Mouse (Mus musculus) heart, embryonic 14.5 days (tissue): ENCODE data around the gene Eps15. TPM values are rescaled to one million over a fixed set of nuclear protein-coding genes. Genes with fewer than 3 reads are reported as not detected.

Source experiments
- ATAC-seq: fragments of 200-750 bp; cut with Nextera tagmentation; 2 replicates; pipeline ENCODE4 v1.8.0; 2017; ENCODE audit warnings: low read depth, moderate TSS enrichment; ENCODE audit not compliant: insufficient number of reproducible peaks, insufficient read depth, low FRiP score
- H3K27ac ChIP-seq, 2 experiments: fragments of 200-500 bp in 1 of 2; fragments of 300-500 bp in 1 of 2; sonication (generic) in 1 of 2; replicated peaks in 1 of 2; 2 replicates each; pipeline ENCODE4 v1.5.1; 2012 to 2014; ENCODE audit warnings: low read depth in 2 of 2, low read length in 2 of 2, control low read depth in 1 of 2, mild to moderate bottlenecking in 1 of 2, mixed read lengths in 1 of 2; ENCODE audit not compliant: control insufficient read depth in 1 of 2, insufficient read depth in 1 of 2
- H3K27me3 ChIP-seq: fragments of 300-500 bp; sonication (generic); 2 replicates; pipeline ENCODE4 v1.6.1; 2014; ENCODE audit warnings: mild to moderate bottlenecking, low read length, control low read depth; ENCODE audit not compliant: control insufficient read depth, insufficient read depth
- H3K36me3 ChIP-seq: fragments of 300-500 bp; sonication (generic); 2 replicates; pipeline ENCODE4 v1.6.1; 2014; ENCODE audit warnings: mild to moderate bottlenecking, control low read depth, low read length, mixed read lengths; ENCODE audit not compliant: control insufficient read depth, insufficient read depth
- H3K4me1 ChIP-seq, 2 experiments: fragments of 200-500 bp in 1 of 2; fragments of 300-500 bp in 1 of 2; sonication (generic) in 1 of 2; 2 replicates each; pipeline ENCODE4 v1.6.1; 2012 to 2014; ENCODE audit warnings: low read length in 2 of 2, control low read depth in 1 of 2, mixed read lengths in 1 of 2; ENCODE audit not compliant: control insufficient read depth in 2 of 2, insufficient read depth in 2 of 2
- H3K4me2 ChIP-seq: fragments of 300-500 bp; sonication (generic); 2 replicates; pipeline ENCODE4 v1.6.1; 2014; ENCODE audit warnings: mild to moderate bottlenecking, low read length
- H3K4me3 ChIP-seq, 2 experiments: fragments of 200-500 bp in 1 of 2; fragments of 300-500 bp in 1 of 2; sonication (generic) in 1 of 2; 2 replicates each; pipeline ENCODE4 v1.5.1; 2012 to 2014; ENCODE audit warnings: low read length in 2 of 2, mild to moderate bottlenecking in 2 of 2, control low read depth in 1 of 2, low read depth in 1 of 2, moderate library complexity in 1 of 2; ENCODE audit not compliant: control insufficient read depth in 1 of 2, insufficient read depth in 1 of 2
- H3K9ac ChIP-seq: fragments of 300-500 bp; sonication (generic); 2 replicates; pipeline ENCODE4 v1.6.1; 2014; ENCODE audit warnings: mild to moderate bottlenecking, low read length
- H3K9me3 ChIP-seq: fragments of 300-500 bp; sonication (generic); 2 replicates; pipeline ENCODE4 v1.6.1; 2016; ENCODE audit warnings: low read length, control low read depth; ENCODE audit not compliant: control insufficient read depth
- WGBS: fragments of 180-500 bp; shearing (Covaris S2); extraction: QIAGEN DNeasy Blood & Tissue Kit; methylation state at CpG from one replicate; pipeline ENCODE4 v1.1.7; 2014; 5-methylcytosine and 5-hydroxymethylcytosine counted together
- polyA plus RNA-seq: library from polyadenylated mRNA; unstranded; fragments of >200 nt; fragmentation: Nextera tagmentation; extraction: Ambion mirVana; gene quantifications from 2 replicates; pipeline ENCODE4 v1.2.1, GENCODE M21; 2014

Eps15 gene
- polyA plus RNA-seq, 1 experiment from 2014 or later = 29.2 TPM

GRCm38 (mm10) chr4:109411377-109411967 is 131.4 kb downstream of the Eps15 start:
- H3K4me1 ChIP-seq = peaks cover 12 to 28% of the 10 kb centered on the region in 2 experiments
- H3K27me3 ChIP-seq = no peaks in the 10 kb centered on the region
- peak overlapping the region; percentile 44; the same call in 1 of the 2 replicates for H3K9ac ChIP-seq
- H3K4me2 ChIP-seq = peak overlapping the region; percentile 13; the same call in 1 of the 2 replicates
- H3K27ac ChIP-seq = peak overlapping the region; percentile 18 to 71; a peak in 3 of 4 replicates
- H3K4me3 ChIP-seq = no peak overlapping the region
- H3K9me3 ChIP-seq = no peaks in the 10 kb centered on the region
- no peak for ATAC-seq
- no peaks in the 10 kb centered on the region for H3K36me3 ChIP-seq
- 60% methylated on average over 6 of the region's 6 CpGs for WGBS

DNA sequence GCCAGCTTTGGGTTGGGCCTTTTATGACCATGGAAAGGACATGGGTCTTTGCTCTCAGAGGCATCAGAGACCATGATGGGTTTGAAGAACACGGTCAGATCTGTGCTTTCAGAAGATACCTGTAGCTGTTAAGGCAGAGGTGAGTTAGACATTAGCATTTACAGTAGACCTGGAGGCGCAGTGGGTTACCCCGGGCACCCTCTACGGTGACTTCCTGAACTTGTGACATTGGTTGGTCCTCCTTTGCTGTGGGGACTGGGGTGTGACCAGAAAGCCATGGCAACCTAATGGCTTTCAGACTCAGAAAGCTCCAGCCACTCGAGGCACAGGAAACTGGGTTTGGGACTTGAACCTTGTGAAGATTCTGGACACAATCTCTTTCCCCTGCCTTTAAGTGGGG is 132.2 kb downstream of the Eps15 start:
- Histone ChIP-seq H3K27ac (no peak overlapping the region), H3K9ac (no peak overlapping the region), H3K36me3 (no peaks in the 10 kb centered on the region), H3K27me3 (no peaks in the 10 kb centered on the region), H3K4me2 (no peak overlapping the region), H3K4me3 (no peak overlapping the region), H3K9me3 (no peaks in the 10 kb centered on the region), H3K4me1 (peaks cover 12 to 28% of the 10 kb centered on the region in 2 experiments)
- ATAC-seq = no peak
- 95% methylated on average over 5 of the region's 5 CpGs for WGBS

- Histone ChIP-seq H3K27me3 (no peaks in the 10 kb centered on the region), H3K9ac (no peak overlapping the region), H3K9me3 (no peaks in the 10 kb centered on the region), H3K36me3 (no peaks in the 10 kb centered on the region; the same call in 1 of the 2 replicates), H3K27ac (no peak overlapping the region), H3K4me2 (no peak overlapping the region), H3K4me3 (no peak overlapping the region), H3K4me1 (peaks cover 6 to 11% of the 10 kb centered on the region in 2 experiments; a peak in 2 of 4 replicates)
- ATAC-seq = no peak
- WGBS = 91% methylated on average over 1 of the region's 1 CpGs
Observed at GRCm38 (mm10) chr4:109417998-109418397, 137.9 kb downstream of the Eps15 start.

GRCm38 (mm10) chr4:109419017-109419416 is 138.9 kb downstream of the Eps15 start:
- no peak for ATAC-seq

DNA sequence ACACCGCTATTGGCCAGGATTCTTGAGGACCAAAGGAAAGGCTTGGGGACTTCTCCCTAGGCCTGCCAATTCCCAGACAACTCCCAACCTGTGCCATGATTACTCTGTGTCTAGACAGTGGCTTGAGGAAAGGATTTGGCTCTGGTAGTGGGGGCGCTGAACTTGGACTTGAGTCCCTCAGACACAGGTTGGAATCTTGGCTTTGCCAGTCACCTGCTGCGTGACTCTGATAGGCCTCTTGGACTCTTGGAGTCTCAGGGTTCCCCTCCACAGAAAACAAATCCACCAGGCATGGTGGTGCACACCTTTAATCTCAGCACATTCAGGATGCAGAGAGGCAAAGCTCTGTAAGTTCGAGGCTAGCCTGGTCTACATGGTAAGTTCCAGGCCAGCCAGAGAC is 139.5 kb downstream of the Eps15 start:
- H3K4me3 ChIP-seq = no peak overlapping the region
- H3K36me3 ChIP-seq = no peaks in the 10 kb centered on the region; the same call in 1 of the 2 replicates
- no peak overlapping the region for H3K4me2 ChIP-seq
- H3K27ac ChIP-seq = no peak overlapping the region
- peaks cover 6 to 11% of the 10 kb centered on the region in 2 experiments; a peak in 2 of 4 replicates for H3K4me1 ChIP-seq
- WGBS = 89% methylated on average over 4 of the region's 4 CpGs
- no peak for ATAC-seq
- no peak overlapping the region for H3K9ac ChIP-seq
- H3K27me3 ChIP-seq = no peaks in the 10 kb centered on the region
- no peaks in the 10 kb centered on the region for H3K9me3 ChIP-seq

More at GRCm38 (mm10) chr4:109419017-109419416, 138.9 kb downstream of the Eps15 start:
- Histone ChIP-seq H3K4me3 (no peak overlapping the region), H3K36me3 (no peaks in the 10 kb centered on the region; the same call in 1 of the 2 replicates), H3K4me1 (peaks cover 6 to 11% of the 10 kb centered on the region in 2 experiments; a peak in 2 of 4 replicates), H3K27ac (no peak overlapping the region), H3K9ac (peak overlapping the region; percentile 48; the same call in 1 of the 2 replicates), H3K4me2 (no peak overlapping the region), H3K9me3 (no peaks in the 10 kb centered on the region), H3K27me3 (no peaks in the 10 kb centered on the region)
- 18% methylated on average over 3 of the region's 3 CpGs for WGBS

DNA sequence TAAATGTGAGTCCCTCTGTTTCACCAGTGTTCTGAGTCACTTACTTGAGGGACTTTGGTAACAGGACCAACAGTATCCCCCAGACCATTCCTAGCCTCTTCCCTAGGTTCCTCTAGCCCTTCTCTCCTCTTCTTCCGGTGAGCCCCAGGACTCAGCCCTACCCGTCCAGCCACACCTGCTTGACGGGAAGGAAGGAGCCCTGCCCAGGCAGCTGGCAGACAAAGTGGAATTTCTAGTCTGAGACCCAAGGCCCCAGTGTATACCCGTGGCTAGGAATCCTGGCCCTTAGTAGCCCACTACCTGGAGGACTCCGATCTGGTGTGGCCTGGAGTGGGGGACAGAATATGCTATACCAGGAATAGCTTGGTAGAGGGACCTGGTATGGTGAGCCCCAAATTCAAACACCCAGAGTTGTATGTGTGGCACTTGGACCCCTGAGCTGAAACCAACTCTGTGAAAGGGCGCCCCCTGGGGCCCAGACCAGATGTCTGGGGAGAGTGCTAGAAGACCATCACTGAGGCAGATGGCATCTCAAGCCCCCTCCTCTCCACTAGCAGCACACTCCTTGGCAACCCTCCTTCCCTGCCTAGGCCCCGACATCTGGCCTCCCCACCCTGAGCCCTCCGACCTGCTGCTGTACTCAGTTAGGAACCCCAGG is 140.2 kb downstream of the Eps15 start:
- ATAC-seq = no peak
- WGBS = 70% methylated on average over 8 of the region's 8 CpGs

DNA sequence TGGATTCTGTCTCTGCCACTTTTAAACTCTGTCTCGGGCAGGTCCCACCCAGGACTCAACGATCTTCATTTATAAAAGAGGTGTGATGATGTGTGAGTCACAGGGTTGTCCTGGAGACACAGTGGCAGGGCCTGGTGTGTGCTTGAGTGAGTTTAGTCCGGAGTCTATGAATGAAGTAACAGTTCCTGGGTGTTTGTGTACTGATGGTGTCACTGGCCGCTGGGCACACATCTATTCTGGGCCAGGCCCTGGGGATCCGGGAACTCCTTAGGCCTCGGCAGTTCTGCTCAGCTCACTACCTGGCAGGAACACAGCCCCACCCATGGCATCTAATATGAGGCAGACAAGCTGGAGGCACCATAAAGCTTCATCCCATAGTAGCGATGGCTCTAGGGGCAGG is 141.5 kb downstream of the Eps15 start:
- no peak overlapping the region for H3K4me2 ChIP-seq
- H3K27me3 ChIP-seq = no peaks in the 10 kb centered on the region
- H3K36me3 ChIP-seq = no peaks in the 10 kb centered on the region; the same call in 1 of the 2 replicates
- no peak overlapping the region for H3K4me3 ChIP-seq
- no peak for ATAC-seq
- WGBS = 63% methylated on average over 7 of the region's 7 CpGs
- no peak overlapping the region for H3K27ac ChIP-seq
- no peaks in the 10 kb centered on the region for H3K9me3 ChIP-seq
- peaks cover 6 to 11% of the 10 kb centered on the region in 2 experiments; a peak in 2 of 4 replicates for H3K4me1 ChIP-seq
- H3K9ac ChIP-seq = no peak overlapping the region

More for the DNA sequence above, 140.2 kb downstream of the Eps15 start:
- no peak overlapping the region for H3K4me2 ChIP-seq
- no peaks in the 10 kb centered on the region; the same call in 1 of the 2 replicates for H3K36me3 ChIP-seq
- H3K4me3 ChIP-seq = no peak overlapping the region
- no peaks in the 10 kb centered on the region for H3K27me3 ChIP-seq
- peaks cover 6 to 11% of the 10 kb centered on the region in 2 experiments; a peak in 2 of 4 replicates for H3K4me1 ChIP-seq
- no peak overlapping the region for H3K27ac ChIP-seq
- no peak overlapping the region for H3K9ac ChIP-seq
- H3K9me3 ChIP-seq = no peaks in the 10 kb centered on the region
